Mouse (Mus musculus) liver, embryonic 16.5 days (tissue): ENCODE results near the gene Ear2. TPM values are rescaled to one million over a fixed set of nuclear protein-coding genes. Genes with fewer than 3 reads are reported as not detected.
A peak's percentile ranks its signal among the peaks of the same experiment; 100 is the strongest.
"Not testable (repeated sequence)": the region's sequence is repeated elsewhere in the genome, so short reads cannot be mapped to it uniquely, and the experiment has no call there.

Experiments used
- ATAC-seq: fragments of 200-750 bp; cut with Nextera tagmentation; 2 replicates; pipeline ENCODE4 v1.8.0; 2017; ENCODE audit warnings: low read depth, mild to moderate bottlenecking, moderate number of reproducible peaks, moderate library complexity
- H3K27ac ChIP-seq: fragments of 300-500 bp; sonication (generic); 2 replicates; pipeline ENCODE4 v1.5.1; 2014; ENCODE audit warnings: mild to moderate bottlenecking, low read length
- H3K27me3 ChIP-seq: fragments of 300-500 bp; sonication (generic); 2 replicates; pipeline ENCODE4 v1.6.1; 2014; ENCODE audit warnings: low read depth, low read length, mixed read lengths; ENCODE audit not compliant: control insufficient read depth, insufficient read depth
- H3K36me3 ChIP-seq: fragments of 300-500 bp; sonication (generic); 2 replicates; pipeline ENCODE4 v1.6.1; 2014; ENCODE audit warnings: mild to moderate bottlenecking; ENCODE audit not compliant: control insufficient read depth, insufficient read depth
- H3K4me1 ChIP-seq: fragments of 300-500 bp; sonication (generic); 2 replicates; pipeline ENCODE4 v1.6.1; 2014; ENCODE audit warnings: low read depth, low read length, mixed read lengths; ENCODE audit not compliant: control insufficient read depth
- H3K4me2 ChIP-seq: fragments of 300-500 bp; sonication (generic); 2 replicates; pipeline ENCODE4 v1.6.1; 2014; ENCODE audit warnings: low read depth, low read length, mixed read lengths
- H3K4me3 ChIP-seq: fragments of 300-500 bp; sonication (generic); 2 replicates; pipeline ENCODE4 v1.5.1; 2014; ENCODE audit warnings: low read depth, mild to moderate bottlenecking, low read length
- H3K9ac ChIP-seq: fragments of 300-500 bp; sonication (generic); 2 replicates; pipeline ENCODE4 v1.6.1; 2014; ENCODE audit warnings: low read depth, low read length
- H3K9me3 ChIP-seq: fragments of 300-500 bp; sonication (generic); replicated peaks from 2 replicates; pipeline ENCODE4 v1.6.1; 2016; ENCODE audit warnings: low read length; ENCODE audit not compliant: control insufficient read depth
- WGBS: fragments of 180-500 bp; shearing (Covaris S2); extraction: QIAGEN DNeasy Blood & Tissue Kit; methylation state at CpG from one replicate; pipeline ENCODE4 v1.1.7; 2014; ENCODE audit not compliant: insufficient replicate concordance; 5-methylcytosine and 5-hydroxymethylcytosine counted together
- polyA plus RNA-seq: library from polyadenylated mRNA; unstranded; fragments of >200 nt; fragmentation: Nextera tagmentation; extraction: Ambion mirVana; gene quantifications from 2 replicates; pipeline ENCODE4 v1.2.1, GENCODE M21; 2015

Gene Ear2
- 26.0 and 26.5 TPM in 2 replicates for polyA plus RNA-seq

GRCm38 (mm10) chr14:44102354-44102753 is at the start of gene Ear2:
Ear2 (plus strand) TSS chr14:44102654.
- not testable (repeated sequence) for H3K4me1 ChIP-seq, ATAC-seq, H3K9me3 ChIP-seq, H3K27ac ChIP-seq, H3K27me3 ChIP-seq, H3K36me3 ChIP-seq, H3K4me2 ChIP-seq, H3K4me3 ChIP-seq, H3K9ac ChIP-seq
- 45% methylated on average over 2 of the region's 2 CpGs for WGBS

GRCm38 (mm10) chr14:44067879-44068278 is 34.6 kb upstream of the Ear2 start:
- ATAC-seq, H3K4me1 ChIP-seq, H3K36me3 ChIP-seq, H3K9me3 ChIP-seq, H3K27me3 ChIP-seq, H3K4me2 ChIP-seq, H3K9ac ChIP-seq, H3K4me3 ChIP-seq, H3K27ac ChIP-seq: not testable (repeated sequence)
- 51% methylated on average over 1 of the region's 1 CpGs for WGBS

- not testable (repeated sequence) for H3K4me3 ChIP-seq, H3K27ac ChIP-seq, H3K9me3 ChIP-seq, H3K27me3 ChIP-seq, H3K36me3 ChIP-seq, ATAC-seq, H3K4me2 ChIP-seq, H3K4me1 ChIP-seq, H3K9ac ChIP-seq
- WGBS: 48% methylated on average over 1 of the region's 3 CpGs
Measured at GRCm38 (mm10) chr14:44070595-44070994, 31.9 kb upstream of the Ear2 start.

- 31% methylated on average over 5 of the region's 5 CpGs for WGBS
- H3K4me3 ChIP-seq, H3K9me3 ChIP-seq, H3K4me1 ChIP-seq, H3K4me2 ChIP-seq, H3K36me3 ChIP-seq, H3K27ac ChIP-seq, H3K27me3 ChIP-seq, H3K9ac ChIP-seq: not testable (repeated sequence)
- ATAC-seq: peak; percentile 48; the same call in 1 of the 2 replicates
Measured at GRCm38 (mm10) chr14:44077785-44078341, 24.6 kb upstream of the Ear2 start.

GRCm38 (mm10) chr14:44086588-44086987 is 15.9 kb upstream of the Ear2 start:
- ATAC-seq, H3K4me3 ChIP-seq, H3K27ac ChIP-seq, H3K27me3 ChIP-seq, H3K4me2 ChIP-seq, H3K9me3 ChIP-seq, H3K4me1 ChIP-seq, H3K36me3 ChIP-seq, H3K9ac ChIP-seq: not testable (repeated sequence)
- WGBS: 76% methylated on average over 1 of the region's 1 CpGs

GRCm38 (mm10) chr14:44087535-44087934 is 14.9 kb upstream of the Ear2 start:
- not testable (repeated sequence) for H3K4me2 ChIP-seq, H3K4me1 ChIP-seq, H3K9ac ChIP-seq, H3K9me3 ChIP-seq, ATAC-seq, H3K4me3 ChIP-seq, H3K27me3 ChIP-seq, H3K36me3 ChIP-seq, H3K27ac ChIP-seq
- 21% methylated on average over 2 of the region's 2 CpGs for WGBS

GRCm38 (mm10) chr14:44091524-44091923 is 10.9 kb upstream of the Ear2 start:
- not testable (repeated sequence) for H3K4me1 ChIP-seq, H3K9ac ChIP-seq, H3K4me2 ChIP-seq, H3K27me3 ChIP-seq, H3K4me3 ChIP-seq, H3K36me3 ChIP-seq, H3K9me3 ChIP-seq, H3K27ac ChIP-seq, ATAC-seq
- 11% methylated on average over 1 of the region's 1 CpGs for WGBS

- 34% methylated on average over 5 of the region's 5 CpGs for WGBS
- H3K4me3 ChIP-seq, H3K27ac ChIP-seq, H3K9ac ChIP-seq, ATAC-seq, H3K36me3 ChIP-seq, H3K9me3 ChIP-seq, H3K4me1 ChIP-seq, H3K27me3 ChIP-seq, H3K4me2 ChIP-seq: not testable (repeated sequence)
Measured at GRCm38 (mm10) chr14:44094445-44094844, 8.0 kb upstream of the Ear2 start.

- H3K27ac ChIP-seq, H3K9ac ChIP-seq, H3K9me3 ChIP-seq, H3K4me3 ChIP-seq, H3K27me3 ChIP-seq, H3K4me2 ChIP-seq, H3K4me1 ChIP-seq, H3K36me3 ChIP-seq: not testable (repeated sequence)
- ATAC-seq: peak; percentile 43; the same call in 1 of the 2 replicates
- WGBS: no CpG with 5 or more reads among the region's 1 CpGs
Measured at GRCm38 (mm10) chr14:44100030-44100429, 2.4 kb upstream of the Ear2 start.
